In the genomic region with DNA sequence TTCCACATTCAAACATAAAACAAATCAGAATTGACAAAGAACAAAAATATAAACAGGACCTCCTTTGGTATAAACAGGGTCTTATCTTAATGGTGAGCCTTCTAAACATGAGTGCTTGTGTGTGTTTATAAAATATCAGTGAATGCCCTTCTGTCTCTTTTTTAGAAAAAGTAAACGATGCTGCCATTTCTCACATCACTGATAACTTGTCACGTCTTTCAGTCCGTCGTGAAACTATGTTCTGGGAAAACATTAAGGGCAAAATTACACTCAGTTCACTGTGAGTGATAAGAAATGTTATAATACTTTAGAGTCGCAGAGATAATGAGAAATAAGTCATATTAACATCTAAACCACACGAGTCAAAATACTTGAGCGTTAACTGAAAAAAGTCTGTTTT, we compare ENCODE assay signal across 35 mouse cellular contexts.
"Had no signal": no experiment of that assay in that cellular context is flagged by ENCODE, and none has a peak within 500 bp of the region (broad histone marks: within the 10 kb centered on the region; RNA-seq: fewer than 3 reads in every experiment).

No protein-coding gene starts in this region.

- H3K4me1 ChIP-seq: hindbrain, embryonic 12.5 days; hindbrain, embryonic 13.5 days; hindbrain, embryonic 15.5 days; intestine, embryonic 15.5 days; kidney, embryonic 15.5 days had no signal

- H3K27me3 ChIP-seq: heart, embryonic 12.5 days; heart, embryonic 13.5 days; heart, embryonic 15.5 days; hindbrain, embryonic 12.5 days; hindbrain, embryonic 13.5 days; hindbrain, embryonic 15.5 days; intestine, embryonic 15.5 days; kidney, embryonic 15.5 days had no signal

- H3K4me2 ChIP-seq: heart, embryonic 11.5 days; heart, embryonic 12.5 days; heart, embryonic 13.5 days; heart, embryonic 15.5 days; hindbrain, embryonic 12.5 days; hindbrain, embryonic 13.5 days; hindbrain, embryonic 14.5 days; hindbrain, embryonic 15.5 days; intestine, embryonic 15.5 days; kidney, embryonic 15.5 days had no signal

- H3K9ac ChIP-seq: heart, embryonic 12.5 days; heart, embryonic 13.5 days; heart, embryonic 15.5 days; hindbrain, embryonic 12.5 days; hindbrain, embryonic 13.5 days; hindbrain, embryonic 14.5 days; hindbrain, embryonic 15.5 days; intestine, embryonic 15.5 days; kidney, embryonic 15.5 days had no signal

- ATAC-seq: hindbrain, embryonic 16.5 days; hindbrain, postnatal 0 days; inflammation-experienced regulatory T-cells, adult 6 months; intestine, embryonic 15.5 days; intestine, embryonic 16.5 days; intestine, postnatal 0 days had no signal

- H3K4me3 ChIP-seq: heart, adult 2 months; heart, embryonic 12.5 days; heart, embryonic 13.5 days; heart, embryonic 15.5 days; hindbrain, embryonic 10.5 days; hindbrain, embryonic 12.5 days; hindbrain, embryonic 13.5 days; hindbrain, embryonic 15.5 days; intestine, embryonic 15.5 days; kidney, embryonic 15.5 days; layer of hippocampus, adult 2 months had no signal

- H3K27ac ChIP-seq: heart, adult 2 months; heart, embryonic 15.5 days; hindbrain, embryonic 10.5 days; hindbrain, embryonic 12.5 days; hindbrain, embryonic 13.5 days; hindbrain, embryonic 14.5 days; hindbrain, embryonic 15.5 days; hindbrain, postnatal 0 days; intestine, embryonic 15.5 days; kidney, embryonic 15.5 days; kidney, postnatal 0 days; layer of hippocampus, adult 2 months had no signal

- H3K9me3 ChIP-seq: heart, embryonic 15.5 days; hindbrain, embryonic 10.5 days; hindbrain, embryonic 12.5 days; hindbrain, embryonic 13.5 days; hindbrain, embryonic 15.5 days; intestine, embryonic 15.5 days; kidney, embryonic 15.5 days had no signal

- DNase-seq: heart, adult 18-20 months; heart, adult 2 months; heart, postnatal 10 days; heart, postnatal 14 days; heart, postnatal 4 days; kidney, adult 11 months; kidney, adult 18-20 months; kidney, adult 2 months; kidney, adult 8-10 months; kidney, adult 9 months; kidney, postnatal 10 days; kidney, postnatal 14 days; kidney, postnatal 25 days; kidney, postnatal 36 days; kidney, postnatal 4 days; layer of hippocampus, adult 9-11 months; layer of hippocampus, postnatal 36 days had no signal

- H3K36me3 ChIP-seq: heart, embryonic 12.5 days; heart, embryonic 13.5 days; heart, embryonic 15.5 days; hindbrain, embryonic 10.5 days; hindbrain, embryonic 12.5 days; hindbrain, embryonic 13.5 days; hindbrain, embryonic 15.5 days; intestine, embryonic 15.5 days; kidney, embryonic 15.5 days had no signal
